Mouse (Mus musculus): ENCODE data around the gene Slc25a34.

DNA sequence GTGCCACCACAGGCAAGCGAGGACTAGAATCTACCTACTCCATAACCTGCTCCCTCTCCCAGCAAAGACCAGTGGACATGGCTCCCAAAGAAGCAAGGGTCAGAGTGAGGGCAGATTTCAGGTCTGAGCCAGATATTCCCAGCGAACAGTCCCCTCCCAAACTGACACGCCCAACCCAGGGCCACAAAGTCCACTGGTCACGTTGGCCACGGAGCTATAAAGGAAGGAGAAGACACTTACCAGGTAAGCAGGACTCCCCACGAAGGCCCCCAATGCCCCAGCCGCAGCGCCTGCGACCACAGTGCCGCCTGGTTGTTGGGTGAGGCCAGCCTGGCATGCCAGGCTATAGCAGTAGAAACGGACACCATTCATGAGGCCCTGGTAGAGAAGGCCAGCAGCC is 584 bp downstream of the Slc25a34 start:
- no peak for TF ChIP-seq CTCF (IDR thresholded peaks at IDR 0.05; ENCODE audit: insufficient read depth, low read length)
- no peak for TF ChIP-seq POLR2A (IDR thresholded peaks at IDR 0.05; ENCODE audit: borderline replicate concordance, extremely low read depth, low read depth, low read length)
